Mouse (Mus musculus) ES-E14 (cell line): Measurements from ENCODE around the gene AI413582. TPM values are rescaled to one million over a fixed set of nuclear protein-coding genes. Genes with fewer than 3 reads are reported as not detected.

Experiments
- DNase-seq: peaks from one replicate; pipeline ENCODE4 v3.0.0-alpha.2; 2013; ENCODE audit warnings: low read depth, low spot score
- H3K27ac ChIP-seq: 2 replicates; pipeline ENCODE4 v1.5.1; 2012; ENCODE audit warnings: low read depth, mild to moderate bottlenecking, low read length, moderate library complexity, mixed read lengths; ENCODE audit not compliant: poor library complexity, insufficient read depth, severe bottlenecking
- H3K36me3 ChIP-seq: 2 replicates; pipeline ENCODE4 v1.6.1; 2012; ENCODE audit warnings: mild to moderate bottlenecking, low read length, moderate library complexity, mixed read lengths; ENCODE audit not compliant: control insufficient read depth, poor library complexity, insufficient read depth, severe bottlenecking
- H3K4me1 ChIP-seq, 2 experiments: fragments of 150-350 bp in 1 of 2; sonication (generic) in 1 of 2; 2 replicates each; pipeline ENCODE4 v1.6.1; 2012; ENCODE audit warnings: low read length in 2 of 2, mild to moderate bottlenecking in 1 of 2, mixed read lengths in 1 of 2; ENCODE audit not compliant: control insufficient read depth in 2 of 2, insufficient read depth in 2 of 2, poor library complexity in 1 of 2
- H3K4me3 ChIP-seq, 2 experiments: fragments of 150-350 bp in 1 of 2; sonication (generic) in 1 of 2; 2 replicates each; pipeline ENCODE4 v1.5.1; 2012; ENCODE audit warnings: low read length in 2 of 2, low read depth in 1 of 2, mild to moderate bottlenecking in 1 of 2, mixed read lengths in 1 of 2; ENCODE audit not compliant: insufficient read depth in 1 of 2, poor library complexity in 1 of 2, severe bottlenecking in 1 of 2
- H3K9ac ChIP-seq: 2 replicates; pipeline ENCODE4 v1.6.1; 2012; ENCODE audit warnings: low read depth, mild to moderate bottlenecking, low read length, mixed read lengths; ENCODE audit not compliant: poor library complexity, insufficient read depth, severe bottlenecking
- H3K9me3 ChIP-seq: fragments of 150-350 bp; sonication (generic); 2 replicates; pipeline ENCODE4 v1.6.1; 2012; ENCODE audit warnings: low read depth, mild to moderate bottlenecking, low read length; ENCODE audit not compliant: control insufficient read depth, insufficient read depth
- CHD2 ChIP-seq: IDR thresholded peaks from 2 replicates; pipeline ENCODE4 v1.6.1; 2014; ENCODE audit warnings: mild to moderate bottlenecking, low read depth, low read length, inconsistent platforms
- HCFC1 ChIP-seq: IDR thresholded peaks from 2 replicates; pipeline ENCODE4 v1.6.1; 2012; ENCODE audit warnings: low read length, inconsistent platforms, borderline replicate concordance; ENCODE audit not compliant: insufficient read depth
- MAFK ChIP-seq: IDR thresholded peaks from 2 replicates; pipeline ENCODE4 v1.6.1; 2014; ENCODE audit warnings: mild to moderate bottlenecking, low read depth, low read length, inconsistent platforms; ENCODE audit not compliant: insufficient read depth
- ZC3H11A ChIP-seq: IDR thresholded peaks from 2 replicates; pipeline ENCODE4 v1.6.1; 2012; ENCODE audit warnings: low read depth, mild to moderate bottlenecking, inconsistent platforms, low read length, borderline replicate concordance
- ZNF384 ChIP-seq: IDR thresholded peaks from 2 replicates; pipeline ENCODE4 v1.6.1; 2012; ENCODE audit warnings: low read depth, low read length, inconsistent platforms
- in situ Hi-C, 2 experiments: fragments of 600-800 bp; cut with MboI; formaldehyde crosslinking; loops; one replicate each; pipeline ENCODE4 v1.15.1; 2025; ENCODE audit warnings: low sequenced_read_pairs in 2 of 2, inconsistent platforms in 1 of 2; ENCODE audit not compliant: unreplicated experiment in 2 of 2
- total RNA-seq: library from RNA; depleted of rRNA; stranded (reverse); fragments of 300-350 nt; gene quantifications from 2 replicates; pipeline ENCODE4 v1.2.3, GENCODE M21; 2012

AI413582 gene
- total RNA-seq, 1 experiment: 9.2 TPM

DNA sequence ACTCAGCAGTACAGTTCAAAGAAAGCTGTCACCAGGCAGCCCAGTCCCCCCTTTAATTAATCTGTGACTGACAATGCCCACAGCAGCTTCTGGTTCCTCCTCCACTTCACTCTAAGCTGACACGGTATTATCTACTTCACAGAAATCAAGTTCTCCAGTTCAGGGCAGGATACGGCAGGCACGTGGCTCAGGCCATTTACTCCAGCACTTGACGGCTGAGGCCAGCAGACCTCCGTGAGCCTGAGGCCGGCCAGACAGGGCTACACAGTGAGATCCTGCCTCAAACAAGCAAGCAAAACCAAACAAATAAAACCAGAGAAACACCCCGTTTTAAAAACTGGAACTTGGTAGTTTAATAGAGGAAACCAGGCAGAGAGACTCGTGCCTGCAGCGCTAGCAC is 21.1 kb upstream of the AI413582 start:
- H3K4me3 ChIP-seq: no peak overlapping the region
- no peak overlapping the region for H3K9ac ChIP-seq
- in situ Hi-C loops: no loop called here
- peaks cover 4 to 18% of the 10 kb centered on the region in 2 experiments; a peak in 3 of 4 replicates for H3K4me1 ChIP-seq
- no peak for DNase-seq
- no peaks in the 10 kb centered on the region for H3K9me3 ChIP-seq
- no peak overlapping the region for H3K27ac ChIP-seq
- TF ChIP-seq HCFC1 (no peak), MAFK (no peak), ZNF384 (no peak), CHD2 (no peak)
- H3K36me3 ChIP-seq: peaks cover 17% of the 10 kb centered on the region

DNA sequence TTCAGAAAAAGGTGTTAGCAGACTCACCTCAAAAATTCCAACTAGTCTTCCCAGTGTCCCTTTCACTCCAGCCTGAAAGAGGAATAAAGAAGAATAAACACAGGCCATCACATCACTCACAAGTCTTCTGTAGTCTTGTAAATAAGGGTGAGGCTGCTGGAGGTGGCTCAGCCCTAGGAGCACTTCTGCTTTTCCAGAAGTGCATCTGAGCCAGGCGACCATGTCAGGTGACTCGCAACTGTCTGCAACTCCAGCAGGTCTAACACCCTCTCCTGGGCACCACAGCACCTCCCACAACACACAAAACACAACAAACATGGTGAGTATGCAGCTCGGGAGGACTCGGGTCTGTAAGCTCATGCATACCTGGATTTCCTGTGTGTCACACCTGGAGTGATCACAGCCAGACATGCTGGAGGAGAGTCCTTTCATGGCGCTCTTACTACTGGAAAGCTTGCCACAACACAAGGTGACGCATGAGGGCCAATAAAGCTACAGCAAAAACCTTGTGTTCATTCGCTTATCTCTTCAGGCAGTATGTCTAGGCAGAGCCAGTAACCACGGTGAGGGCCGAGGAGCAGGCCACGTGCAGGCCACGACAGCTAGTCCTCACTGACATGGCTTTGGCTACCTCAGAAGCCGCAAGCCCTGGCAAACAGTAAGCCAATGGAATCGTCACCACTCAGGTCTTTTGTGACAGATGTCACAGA is 17.8 kb upstream of the AI413582 start:
- Histone ChIP-seq H3K9me3 (no peaks in the 10 kb centered on the region), H3K27ac (peak overlapping the region; percentile 27; the same call in 1 of the 2 replicates), H3K36me3 (peaks cover 26% of the 10 kb centered on the region), H3K4me1 (peaks cover 4 to 22% of the 10 kb centered on the region in 2 experiments; a peak in 2 of 4 replicates), H3K4me3 (no peak overlapping the region), H3K9ac (no peak overlapping the region)
- no peak for DNase-seq
- no peak for TF ChIP-seq MAFK
- in situ Hi-C loops: no loop called here

DNA sequence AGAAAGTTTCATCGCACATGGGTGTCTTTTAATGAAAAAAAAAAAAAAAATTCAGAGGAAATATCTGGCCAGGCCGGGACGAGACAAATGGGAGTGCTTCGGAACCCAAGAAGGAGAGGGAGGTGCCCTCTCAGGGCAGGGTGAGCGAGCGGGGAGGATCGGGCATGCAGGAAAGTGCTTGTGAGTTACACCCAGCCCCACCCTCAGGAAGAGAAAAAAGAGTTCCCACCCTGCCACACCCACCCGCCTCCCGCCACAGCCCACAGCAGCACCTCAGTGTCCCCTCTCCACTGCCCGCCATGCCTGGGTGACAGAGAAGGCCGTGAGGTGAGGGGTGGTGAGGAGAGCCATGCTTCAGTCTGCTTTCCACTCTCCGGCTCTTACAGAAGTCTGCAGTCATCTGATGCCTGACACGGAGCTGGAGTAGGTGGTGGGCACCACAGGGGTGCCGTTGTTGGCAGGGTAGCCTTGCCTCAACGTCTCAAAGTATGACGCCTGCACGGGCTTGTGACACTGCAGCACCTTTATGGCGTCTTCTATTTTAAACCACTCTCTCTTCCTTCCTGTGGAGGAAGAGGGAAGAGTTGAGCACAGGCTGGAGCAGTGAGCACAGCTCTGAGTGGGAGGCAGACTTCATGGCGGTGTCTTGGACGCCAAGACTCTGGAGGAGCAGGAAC is 15.0 kb upstream of the AI413582 start:
- Histone ChIP-seq H3K4me3 (no peak overlapping the region; a peak in 1 of 4 replicates), H3K36me3 (peaks cover 26% of the 10 kb centered on the region), H3K9ac (no peak overlapping the region), H3K27ac (no peak overlapping the region), H3K9me3 (no peaks in the 10 kb centered on the region), H3K4me1 (peaks cover 4 to 20% of the 10 kb centered on the region in 2 experiments; a peak in 3 of 4 replicates)
- TF ChIP-seq ZNF384 (peak; percentile 79), HCFC1 (no peak)
- in situ Hi-C loops: no loop called here
- no peak for DNase-seq

DNA sequence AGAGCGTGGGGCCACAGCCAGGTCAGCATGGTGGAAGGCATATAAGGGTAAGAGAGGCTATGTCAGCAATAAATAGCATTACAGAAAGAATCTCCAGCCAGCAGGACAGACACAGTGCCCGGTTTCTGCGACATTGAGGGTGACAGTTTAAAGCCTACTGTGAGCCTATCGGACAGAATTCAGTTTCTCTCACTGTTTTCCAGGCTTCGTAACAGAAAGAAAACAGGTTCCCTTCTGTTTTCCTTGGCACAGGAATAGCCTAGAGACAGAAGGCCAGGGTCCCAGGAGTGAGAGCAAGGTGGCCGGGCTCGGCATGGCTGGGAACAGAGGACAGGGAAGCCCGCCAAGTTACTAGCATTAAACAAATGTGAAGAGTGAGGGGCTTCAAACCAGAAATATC is 14.3 kb upstream of the AI413582 start:
- Histone ChIP-seq H3K9me3 (no peaks in the 10 kb centered on the region), H3K36me3 (peaks cover 26% of the 10 kb centered on the region), H3K27ac (no peak overlapping the region), H3K4me1 (peaks cover 4 to 20% of the 10 kb centered on the region in 2 experiments; a peak in 3 of 4 replicates), H3K9ac (no peak overlapping the region), H3K4me3 (no peak overlapping the region)
- in situ Hi-C loops: no loop called here
- TF ChIP-seq ZC3H11A (no peak), CHD2 (no peak), HCFC1 (no peak), ZNF384 (no peak), MAFK (no peak)
- DNase-seq: no peak
